Mouse (Mus musculus): ENCODE results near the gene Mapt.

- TF ChIP-seq FLI1 (IDR thresholded peaks at IDR 0.05; ENCODE audit: low read length) (no peak), GATA1 (IDR thresholded peaks at IDR 0.05; ENCODE audit: borderline replicate concordance, low read length) (no peak)
These were observed 100.9 kb downstream of the Mapt start for GRCm38 (mm10) chr11:104332105-104332504.
